Mouse (Mus musculus) liver, embryonic 12.5 days (tissue): ENCODE measurements at regions not wholly inside any gene's neighbourhood (a gene's known extent, or its start where the extent isn't known, plus 50 kb on each side); places are given as distances from the start of the nearest gene placed in this dataset.
A peak's percentile ranks its signal among the peaks of the same experiment; 100 is the strongest.

Experiments used
- ATAC-seq: fragments of 200-750 bp; cut with Nextera tagmentation; 2 replicates; pipeline ENCODE4 v1.8.0; 2017; ENCODE audit warnings: moderate number of reproducible peaks, mild to moderate bottlenecking, moderate library complexity
- H3K27ac ChIP-seq: fragments of 300-500 bp; sonication (generic); 2 replicates; pipeline ENCODE4 v1.5.1; 2016; ENCODE audit warnings: mild to moderate bottlenecking
- H3K27me3 ChIP-seq: fragments of 300-500 bp; sonication (generic); replicated peaks from 2 replicates; pipeline ENCODE4 v1.6.1; 2016; ENCODE audit warnings: mild to moderate bottlenecking, moderate library complexity
- H3K36me3 ChIP-seq: fragments of 300-500 bp; sonication (generic); 2 replicates; pipeline ENCODE4 v1.6.1; 2016; ENCODE audit warnings: mild to moderate bottlenecking, moderate library complexity
- H3K4me1 ChIP-seq: fragments of 300-500 bp; sonication (generic); 2 replicates; pipeline ENCODE4 v1.6.1; 2016
- H3K4me2 ChIP-seq: fragments of 300-500 bp; sonication (generic); 2 replicates; pipeline ENCODE4 v1.6.1; 2016; ENCODE audit warnings: mild to moderate bottlenecking, moderate library complexity
- H3K4me3 ChIP-seq: fragments of 300-500 bp; sonication (generic); 2 replicates; pipeline ENCODE4 v1.5.1; 2016; ENCODE audit warnings: mild to moderate bottlenecking, moderate library complexity
- H3K9ac ChIP-seq: fragments of 300-500 bp; sonication (generic); 2 replicates; pipeline ENCODE4 v1.6.1; 2016; ENCODE audit warnings: mild to moderate bottlenecking, moderate library complexity
- H3K9me3 ChIP-seq: fragments of 300-500 bp; sonication (generic); replicated peaks from 2 replicates; pipeline ENCODE4 v1.6.1; 2016; ENCODE audit warnings: mild to moderate bottlenecking, moderate library complexity
- WGBS: fragments of 180-500 bp; shearing (Covaris S2); methylation state at CpG from one replicate; pipeline ENCODE4 v1.1.7; 2016; ENCODE audit not compliant: insufficient replicate concordance; 5-methylcytosine and 5-hydroxymethylcytosine counted together

DNA sequence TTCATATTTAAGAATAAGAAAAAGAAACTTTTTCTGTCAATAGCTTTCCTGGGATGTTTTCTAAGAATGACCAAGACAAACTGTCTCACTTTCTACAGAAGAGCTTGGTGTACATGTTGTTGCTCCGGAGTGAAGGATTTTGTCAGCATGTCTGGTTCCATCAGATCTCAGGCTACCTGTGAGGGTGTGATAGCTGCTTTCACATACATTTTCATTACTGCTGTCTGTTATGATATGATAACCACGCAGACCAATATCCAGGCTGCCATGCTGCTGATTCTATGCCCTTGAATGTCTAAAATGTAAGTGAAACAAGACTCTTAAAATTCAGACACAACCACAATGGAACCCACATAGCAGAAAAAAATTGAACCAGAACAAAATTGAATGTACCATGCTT lies 1036.6 kb upstream of the Lcorl start:
- ATAC-seq, result peak; percentile 90
- Histone ChIP-seq H3K27me3 (no peaks in the 10 kb centered on the region), H3K9ac (no peak overlapping the region), H3K4me1 (no peaks in the 10 kb centered on the region), H3K36me3 (no peaks in the 10 kb centered on the region), H3K27ac (no peak overlapping the region), H3K4me3 (no peak overlapping the region), H3K9me3 (no peaks in the 10 kb centered on the region), H3K4me2 (no peak overlapping the region)
- WGBS, result 45% methylated on average over 2 of the region's 2 CpGs

DNA sequence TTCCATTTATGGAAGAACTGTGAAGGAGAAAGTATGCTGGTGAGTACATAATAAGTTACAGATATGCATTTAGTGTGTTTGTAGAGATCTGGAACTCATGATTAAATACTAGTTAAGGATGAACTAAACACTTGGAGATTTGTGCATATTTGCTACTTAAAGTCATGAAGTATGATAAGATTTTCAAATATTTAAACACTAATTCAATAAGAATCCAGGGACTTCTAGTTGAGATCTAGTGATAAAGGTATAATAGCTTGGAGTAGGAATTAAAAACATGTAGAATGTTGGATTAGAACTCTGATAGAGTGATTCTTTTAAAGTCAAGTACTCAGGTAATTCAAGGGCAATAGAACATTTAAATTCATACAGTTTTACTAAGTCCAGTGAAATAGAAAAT lies 1026.5 kb upstream of the Lcorl start:
- Histone ChIP-seq H3K9ac (no peak overlapping the region), H3K36me3 (no peaks in the 10 kb centered on the region), H3K4me3 (no peak overlapping the region), H3K9me3 (no peaks in the 10 kb centered on the region), H3K4me2 (no peak overlapping the region), H3K4me1 (no peaks in the 10 kb centered on the region), H3K27ac (no peak overlapping the region), H3K27me3 (no peaks in the 10 kb centered on the region)
- no peak for ATAC-seq

DNA sequence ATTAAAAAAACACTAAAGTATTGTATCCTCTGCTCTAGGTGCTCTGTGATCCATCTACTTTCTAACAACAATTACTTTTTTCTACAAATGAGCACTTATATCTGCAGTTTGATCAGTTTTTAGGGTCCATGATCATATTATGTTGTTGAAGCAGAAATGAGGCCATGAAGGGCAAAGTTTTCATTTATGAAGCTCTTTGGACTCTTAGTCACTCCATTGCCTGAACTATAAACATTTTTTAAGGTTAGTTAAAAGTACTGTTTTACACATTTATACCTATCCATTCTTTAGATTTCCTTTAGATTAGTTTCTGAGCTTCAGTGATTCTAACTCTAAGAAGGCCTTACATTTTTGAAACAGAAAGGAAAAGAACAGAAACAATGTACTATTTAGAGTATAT lies 999.4 kb upstream of the Lcorl start:
- H3K9ac ChIP-seq, result no peak overlapping the region
- no peaks in the 10 kb centered on the region for H3K9me3 ChIP-seq
- H3K4me1 ChIP-seq, result no peaks in the 10 kb centered on the region
- H3K36me3 ChIP-seq, result no peaks in the 10 kb centered on the region
- no peak for ATAC-seq
- no peaks in the 10 kb centered on the region for H3K27me3 ChIP-seq
- H3K27ac ChIP-seq, result no peak overlapping the region
- H3K4me3 ChIP-seq, result no peak overlapping the region
- H3K4me2 ChIP-seq, result no peak overlapping the region

DNA sequence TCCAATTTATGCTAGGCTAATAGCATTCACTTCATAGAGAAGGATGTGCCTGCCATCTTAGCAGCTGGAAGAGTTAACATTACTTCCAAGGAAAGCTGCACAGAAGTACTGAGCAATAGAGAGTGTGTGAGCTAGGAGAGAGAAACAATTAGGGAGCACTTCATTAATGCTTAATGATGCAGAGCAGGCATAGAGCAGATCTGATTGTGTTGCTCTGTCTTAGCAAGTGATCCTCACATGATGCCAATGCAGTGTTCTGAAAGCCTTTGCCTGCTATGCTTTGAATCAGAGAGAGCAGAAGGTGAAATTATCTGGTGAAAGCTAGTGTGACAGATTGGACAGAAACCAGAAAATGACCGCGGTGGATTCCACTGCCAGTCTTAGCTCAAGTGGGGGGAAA lies 987.8 kb upstream of the Lcorl start:
- H3K4me2 ChIP-seq, result no peak overlapping the region
- no peak for ATAC-seq
- H3K4me1 ChIP-seq, result no peaks in the 10 kb centered on the region
- no peak overlapping the region for H3K4me3 ChIP-seq
- no peak overlapping the region for H3K27ac ChIP-seq
- no peaks in the 10 kb centered on the region for H3K9me3 ChIP-seq
- H3K27me3 ChIP-seq, result no peaks in the 10 kb centered on the region
- WGBS, result 61% methylated on average over 2 of the region's 2 CpGs
- H3K9ac ChIP-seq, result no peak overlapping the region
- no peaks in the 10 kb centered on the region for H3K36me3 ChIP-seq

DNA sequence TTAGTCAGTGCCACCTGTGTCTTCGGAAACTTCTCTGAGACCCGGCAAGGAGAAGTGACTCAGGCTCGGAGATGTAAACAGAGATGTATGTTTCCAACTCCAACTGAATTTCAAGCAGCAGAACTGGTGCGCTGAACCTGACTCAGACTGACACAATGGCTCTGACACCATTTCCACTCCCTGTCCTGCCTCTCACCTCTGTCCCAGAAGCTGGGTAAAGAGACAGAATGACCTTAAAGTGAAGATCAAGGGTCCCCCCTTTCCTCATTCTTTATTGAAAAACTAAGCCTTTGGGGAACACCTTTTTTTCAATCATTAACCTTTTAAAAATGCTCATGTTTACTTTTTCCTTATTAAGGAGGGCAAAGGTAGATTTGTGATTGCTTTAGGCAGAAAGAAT lies 979.4 kb upstream of the Lcorl start:
- Histone ChIP-seq H3K9ac (no peak overlapping the region), H3K27ac (no peak overlapping the region), H3K4me2 (no peak overlapping the region), H3K4me1 (no peaks in the 10 kb centered on the region), H3K4me3 (no peak overlapping the region), H3K9me3 (no peaks in the 10 kb centered on the region), H3K27me3 (no peaks in the 10 kb centered on the region), H3K36me3 (no peaks in the 10 kb centered on the region)
- 71% methylated on average over 4 of the region's 4 CpGs for WGBS
- ATAC-seq, result no peak

DNA sequence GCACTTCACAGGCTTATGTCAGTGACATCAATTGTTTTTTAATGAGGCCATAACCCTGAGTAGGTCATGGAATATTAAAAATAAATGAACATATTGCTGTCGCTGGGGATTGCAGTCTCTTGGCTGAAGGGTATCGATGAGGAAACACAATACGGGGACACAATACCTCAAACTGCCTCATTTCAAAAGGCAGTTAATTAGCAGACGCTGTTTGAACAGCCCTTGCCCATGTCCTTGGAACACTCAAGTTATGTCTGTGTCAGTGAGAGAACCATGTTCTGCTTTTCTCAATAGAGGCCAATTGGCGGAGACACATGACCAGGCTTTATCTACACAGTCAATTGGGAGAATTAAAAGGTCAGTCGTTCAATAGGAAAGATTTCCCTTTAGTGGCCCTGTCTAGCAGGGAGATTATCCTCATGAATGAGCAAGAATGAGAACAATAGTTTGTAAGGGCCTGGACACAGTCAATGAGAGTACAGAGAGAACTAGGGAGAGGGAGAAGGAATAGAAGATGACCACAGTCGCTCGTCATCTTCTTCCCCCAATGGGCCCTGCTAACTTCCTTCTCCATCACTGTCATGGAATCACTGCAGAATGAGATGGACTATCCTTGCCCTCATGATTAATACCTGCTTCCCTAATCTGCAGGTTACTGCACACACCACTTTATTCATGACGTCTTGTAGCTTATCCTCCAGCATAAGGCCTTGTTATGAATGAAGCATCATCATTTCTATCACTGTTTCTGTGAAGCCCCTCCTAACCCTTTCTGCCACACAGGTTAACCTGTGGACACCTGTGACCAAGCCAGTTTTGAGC lies 973.6 kb upstream of the Lcorl start:
- 72% methylated on average over 9 of the region's 9 CpGs for WGBS
- H3K4me3 ChIP-seq, result no peak overlapping the region
- no peaks in the 10 kb centered on the region for H3K4me1 ChIP-seq
- no peak overlapping the region for H3K4me2 ChIP-seq
- H3K36me3 ChIP-seq, result no peaks in the 10 kb centered on the region
- H3K9ac ChIP-seq, result no peak overlapping the region
- no peaks in the 10 kb centered on the region for H3K9me3 ChIP-seq
- no peak for ATAC-seq
- H3K27me3 ChIP-seq, result no peaks in the 10 kb centered on the region
- H3K27ac ChIP-seq, result no peak overlapping the region

DNA sequence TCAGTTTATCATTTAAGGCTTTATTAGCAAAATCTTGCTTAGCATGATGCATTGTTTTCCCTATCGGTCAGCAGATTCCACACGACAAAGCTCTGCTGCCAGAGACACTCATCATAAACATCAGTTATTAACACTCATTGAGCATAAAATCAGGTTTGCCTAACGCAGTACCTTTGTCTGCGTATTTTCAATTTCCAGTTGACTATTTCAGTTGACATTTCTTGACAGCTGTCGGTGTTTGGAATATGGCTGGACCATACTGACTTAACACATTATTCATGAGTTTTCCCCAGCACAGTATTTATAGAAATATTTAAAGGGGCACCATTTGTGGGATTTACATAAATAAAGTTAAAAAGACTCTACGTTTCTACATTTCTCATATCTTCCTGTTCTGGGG lies 972.7 kb upstream of the Lcorl start:
- Histone ChIP-seq H3K27ac (no peak overlapping the region), H3K9me3 (no peaks in the 10 kb centered on the region), H3K9ac (no peak overlapping the region), H3K4me1 (no peaks in the 10 kb centered on the region), H3K4me2 (no peak overlapping the region), H3K27me3 (no peaks in the 10 kb centered on the region), H3K36me3 (no peaks in the 10 kb centered on the region), H3K4me3 (no peak overlapping the region)
- ATAC-seq, result no peak
- WGBS, result 79% methylated on average over 6 of the region's 6 CpGs

DNA sequence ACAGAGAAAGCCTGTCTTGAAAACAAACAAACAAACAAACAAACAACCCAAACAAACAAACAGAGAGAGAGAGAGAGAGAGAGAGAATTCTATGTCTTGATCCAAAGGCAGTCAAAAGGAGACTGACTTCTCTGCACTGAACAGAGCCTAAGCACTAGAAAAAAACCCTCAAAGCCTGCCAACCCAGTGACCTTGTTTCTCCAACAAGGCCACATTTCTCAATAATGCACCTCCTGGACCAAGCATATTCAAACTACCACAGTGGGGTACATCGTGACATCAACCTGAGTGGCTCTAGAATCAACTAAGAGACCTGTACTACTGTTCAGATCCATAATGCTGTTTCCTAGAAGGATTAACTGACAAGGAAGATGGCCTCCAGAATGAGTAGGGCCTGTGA lies 969.0 kb upstream of the Lcorl start:
- 61% methylated on average over 1 of the region's 1 CpGs for WGBS
- Histone ChIP-seq H3K27ac (no peak overlapping the region), H3K4me1 (no peaks in the 10 kb centered on the region), H3K9me3 (no peaks in the 10 kb centered on the region), H3K36me3 (no peaks in the 10 kb centered on the region), H3K4me3 (no peak overlapping the region), H3K9ac (no peak overlapping the region), H3K4me2 (no peak overlapping the region), H3K27me3 (no peaks in the 10 kb centered on the region)
- no peak for ATAC-seq

DNA sequence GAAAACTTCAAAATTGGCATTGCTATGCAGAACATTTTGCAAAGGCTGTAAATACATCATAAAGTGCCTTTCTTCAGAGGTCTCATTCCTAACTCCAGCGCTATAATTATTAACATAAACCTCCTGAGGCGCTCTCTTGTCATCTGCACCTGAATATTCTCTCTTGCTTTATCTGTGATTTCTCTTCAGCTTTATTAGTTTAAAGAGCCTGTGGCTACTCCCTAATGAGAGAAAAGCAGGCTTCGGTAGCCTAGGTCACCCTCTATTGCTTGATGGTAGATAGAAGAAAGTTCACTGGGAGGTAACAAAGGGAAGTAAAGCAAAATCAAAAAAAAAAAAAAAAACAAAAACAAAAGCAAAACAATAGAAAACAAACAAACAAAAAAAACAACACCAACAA lies 967.5 kb upstream of the Lcorl start:
- no peak overlapping the region for H3K27ac ChIP-seq
- H3K9ac ChIP-seq, result no peak overlapping the region
- no peaks in the 10 kb centered on the region for H3K4me1 ChIP-seq
- no peaks in the 10 kb centered on the region for H3K27me3 ChIP-seq
- 65% methylated on average over 3 of the region's 3 CpGs for WGBS
- no peaks in the 10 kb centered on the region for H3K9me3 ChIP-seq
- no peak overlapping the region for H3K4me3 ChIP-seq
- no peaks in the 10 kb centered on the region for H3K36me3 ChIP-seq
- no peak for ATAC-seq
- H3K4me2 ChIP-seq, result no peak overlapping the region

DNA sequence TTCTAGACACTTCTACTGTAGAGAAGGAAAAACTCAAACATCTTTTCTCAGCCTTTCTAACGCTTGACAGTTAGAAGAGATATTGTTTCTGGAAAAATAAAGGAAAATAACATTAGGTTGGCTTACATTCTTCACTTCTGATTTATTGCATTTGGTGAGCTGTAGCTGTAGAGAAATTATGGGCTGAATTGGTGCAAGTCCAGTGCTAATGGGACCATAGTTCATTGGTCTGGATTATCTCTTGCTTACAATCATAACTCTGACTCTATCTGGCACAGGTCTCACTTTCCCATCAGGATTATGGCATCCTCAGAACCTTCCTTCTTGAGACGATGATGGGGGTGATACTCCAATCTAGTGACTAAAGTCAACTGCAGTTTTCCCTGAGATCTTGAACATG lies 937.7 kb upstream of the Lcorl start:
- no peaks in the 10 kb centered on the region for H3K36me3 ChIP-seq
- H3K4me3 ChIP-seq, result no peak overlapping the region
- H3K27me3 ChIP-seq, result no peaks in the 10 kb centered on the region
- no peaks in the 10 kb centered on the region for H3K9me3 ChIP-seq
- no peak overlapping the region for H3K4me2 ChIP-seq
- H3K9ac ChIP-seq, result no peak overlapping the region
- H3K27ac ChIP-seq, result no peak overlapping the region
- H3K4me1 ChIP-seq, result no peaks in the 10 kb centered on the region
- 74% methylated on average over 2 of the region's 2 CpGs for WGBS
- ATAC-seq, result no peak

DNA sequence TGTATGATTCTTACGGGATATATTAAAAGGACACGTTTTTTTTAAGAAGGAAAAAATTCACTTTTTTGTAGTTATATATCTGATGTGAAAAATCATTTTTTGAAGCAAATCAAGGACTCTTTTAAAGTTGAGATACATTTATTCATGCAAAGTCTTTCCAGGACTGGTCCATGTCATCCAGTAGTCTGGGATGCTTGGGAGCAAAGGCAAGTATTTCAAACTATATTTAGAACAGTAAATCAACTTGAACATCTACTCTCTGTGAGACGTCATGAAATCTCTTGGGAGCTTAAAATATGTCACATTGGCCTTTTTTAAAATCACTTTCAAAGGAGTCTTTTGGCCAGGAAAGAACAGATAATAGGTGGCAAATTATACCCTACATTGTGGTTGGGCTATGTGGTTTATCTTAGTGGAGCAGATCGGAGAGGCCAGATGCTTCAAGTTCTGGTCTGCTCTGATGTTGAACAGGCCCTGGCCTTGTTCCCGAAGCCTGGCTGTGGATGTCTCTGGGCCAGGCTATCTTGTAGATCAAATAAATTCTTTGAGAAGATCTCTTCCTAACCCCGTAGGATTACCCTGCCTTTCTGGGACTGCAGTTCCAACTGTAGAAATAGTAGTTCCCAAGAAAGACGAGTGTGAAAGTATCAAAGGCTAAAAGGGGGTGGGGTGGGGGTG lies 936.8 kb upstream of the Lcorl start:
- Histone ChIP-seq H3K4me3 (no peak overlapping the region), H3K9me3 (no peaks in the 10 kb centered on the region), H3K36me3 (no peaks in the 10 kb centered on the region), H3K4me2 (no peak overlapping the region), H3K4me1 (no peaks in the 10 kb centered on the region), H3K27ac (no peak overlapping the region), H3K9ac (no peak overlapping the region), H3K27me3 (no peaks in the 10 kb centered on the region)
- whole genome bisulfite sequencing, result 41% methylated on average over 7 of the region's 7 CpGs
- no peak for ATAC-seq

DNA sequence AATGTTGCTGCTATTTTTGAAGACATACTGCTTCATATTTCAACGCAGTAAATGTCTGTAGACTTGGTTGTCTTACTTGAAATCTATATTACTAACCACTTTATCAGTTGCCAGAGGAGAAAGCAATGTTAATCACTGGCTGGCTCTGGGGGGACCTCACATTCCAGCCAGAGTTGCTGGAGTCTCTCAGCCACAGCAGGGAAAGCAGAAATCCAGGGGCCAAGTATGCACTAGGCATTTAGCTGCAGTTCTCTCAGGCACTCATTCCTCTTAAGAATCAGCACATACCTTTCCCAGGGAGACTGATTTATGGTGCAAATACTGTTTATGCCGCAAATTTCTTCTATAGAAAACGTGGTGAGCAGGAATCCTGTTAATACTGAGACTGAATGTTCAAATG lies 933.6 kb upstream of the Lcorl start:
- no peak for ATAC-seq
- Histone ChIP-seq H3K27ac (no peak overlapping the region), H3K9ac (no peak overlapping the region), H3K36me3 (no peaks in the 10 kb centered on the region), H3K4me3 (no peak overlapping the region), H3K27me3 (no peaks in the 10 kb centered on the region), H3K4me1 (no peaks in the 10 kb centered on the region), H3K4me2 (no peak overlapping the region), H3K9me3 (no peaks in the 10 kb centered on the region)
- WGBS, result 50% methylated on average over 3 of the region's 3 CpGs

DNA sequence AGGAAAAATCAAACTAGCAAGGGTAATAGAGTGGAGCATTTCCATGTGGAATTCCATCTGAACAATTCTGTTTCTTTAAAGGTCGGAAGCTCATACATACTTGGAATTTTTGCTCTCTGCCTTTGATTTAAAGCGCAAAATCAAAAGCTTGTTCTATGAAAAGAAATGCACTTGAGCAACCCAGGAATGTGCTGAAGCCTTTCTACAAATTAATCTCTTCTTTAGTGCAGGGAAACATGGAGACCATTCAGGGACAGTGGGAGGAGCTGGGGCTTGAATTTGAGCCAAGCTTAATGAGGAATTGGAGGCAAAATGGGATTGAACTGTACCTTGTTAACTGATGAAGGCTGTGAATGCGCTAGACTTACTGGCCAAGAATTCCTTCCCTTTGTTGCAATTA lies 933.1 kb upstream of the Lcorl start:
- Histone ChIP-seq H3K27me3 (no peaks in the 10 kb centered on the region), H3K4me2 (no peak overlapping the region), H3K9ac (no peak overlapping the region), H3K4me1 (no peaks in the 10 kb centered on the region), H3K36me3 (no peaks in the 10 kb centered on the region), H3K4me3 (no peak overlapping the region), H3K27ac (no peak overlapping the region), H3K9me3 (no peaks in the 10 kb centered on the region)
- no peak for ATAC-seq
- 63% methylated on average over 3 of the region's 3 CpGs for WGBS
